Mouse (Mus musculus): ENCODE data around the gene Fbp2. TPM values are rescaled to one million over a fixed set of nuclear protein-coding genes. Genes with fewer than 3 reads are reported as not detected.
A peak's percentile ranks its signal among the peaks of the same experiment; 100 is the strongest.

Gene Fbp2
- polyA plus RNA-seq, 2 experiments, result 0.02 TPM; not detected in 1

- DNase-seq (ENCODE audit: low read depth in 3 of 3, low spot score in 3 of 3) (no peak), ATAC-seq (ENCODE audit: insufficient read depth) (no peak)
- Histone ChIP-seq H3K4me1 (replicated peaks; ENCODE audit: control insufficient read depth in 2 of 2, insufficient read depth in 2 of 2, low read length in 1 of 2) (no peaks in the 10 kb centered on the region; a peak in 1 of 4 replicates), H3K9ac (replicated peaks) (no peak overlapping the region), H3K4me2 (ENCODE audit: low read depth) (no peak overlapping the region), H3K27me3 (ENCODE audit: control insufficient read depth, insufficient read depth, low read length) (no peaks in the 10 kb centered on the region), H3K4me3 (ENCODE audit: insufficient read depth in 1 of 2, low read depth in 2 of 2, low read length in 2 of 2) (no peak overlapping the region), H3K9me3 (ENCODE audit: control insufficient read depth, low read length) (no peaks in the 10 kb centered on the region), H3K36me3 (replicated peaks; ENCODE audit: control insufficient read depth, insufficient read depth, low read depth) (no peaks in the 10 kb centered on the region), H3K27ac (no peak overlapping the region)
- 71% methylated on average over 14 of the region's 14 CpGs for WGBS (ENCODE audit: insufficient replicate concordance)
- TF ChIP-seq EP300 (IDR thresholded peaks at IDR 0.05; ENCODE audit: low read depth), result no peak
- TF ChIP-seq CTCF (IDR thresholded peaks at IDR 0.05; ENCODE audit: low read depth), result no peak
Measured at GRCm38 (mm10) chr13:62856850-62857249, 1.4 kb downstream of the Fbp2 start.

GRCm38 (mm10) chr13:62856305-62856675 lies 1.9 kb downstream of the Fbp2 start:
- ATAC-seq (ENCODE audit: insufficient read depth) (peak; percentile 75), DNase-seq (ENCODE audit: low read depth in 3 of 3, low spot score in 3 of 3) (peak; percentile 49 to 62 (median 58))
- 4% methylated on average over 5 of the region's 5 CpGs for WGBS (ENCODE audit: insufficient replicate concordance)
- no peak overlapping the region for H3K27ac ChIP-seq
- TF ChIP-seq EP300 (IDR thresholded peaks at IDR 0.05; ENCODE audit: low read depth) (no peak), CTCF (IDR thresholded peaks at IDR 0.05; ENCODE audit: low read depth) (peak; percentile 97)
- peak overlapping the region in 1 of 2 experiments; percentile 26; a peak in 1 of 4 replicates for H3K4me3 ChIP-seq (ENCODE audit: insufficient read depth in 1 of 2, low read depth in 2 of 2, low read length in 2 of 2)
- no peaks in the 10 kb centered on the region for H3K36me3 ChIP-seq (replicated peaks; ENCODE audit: control insufficient read depth, insufficient read depth, low read depth)
- H3K27me3 ChIP-seq (ENCODE audit: control insufficient read depth, insufficient read depth, low read length), result no peaks in the 10 kb centered on the region
- H3K9ac ChIP-seq (replicated peaks), result no peak overlapping the region
- no peaks in the 10 kb centered on the region; a peak in 1 of 4 replicates for H3K4me1 ChIP-seq (replicated peaks; ENCODE audit: control insufficient read depth in 2 of 2, insufficient read depth in 2 of 2, low read length in 1 of 2)
- H3K4me2 ChIP-seq (ENCODE audit: low read depth), result peak overlapping the region; percentile 54
- no peaks in the 10 kb centered on the region for H3K9me3 ChIP-seq (ENCODE audit: control insufficient read depth, low read length)

GRCm38 (mm10) chr13:62855396-62856304 lies 2.6 kb downstream of the Fbp2 start:
- 23% methylated on average over 25 of the region's 25 CpGs for WGBS (ENCODE audit: insufficient replicate concordance)
- DNase-seq (ENCODE audit: low read depth in 3 of 3, low spot score in 3 of 3), result no peak
- Histone ChIP-seq H3K4me2 (ENCODE audit: low read depth) (peak overlapping the region; percentile 54), H3K27ac (no peak overlapping the region), H3K4me1 (replicated peaks; ENCODE audit: control insufficient read depth in 2 of 2, insufficient read depth in 2 of 2, low read length in 1 of 2) (no peaks in the 10 kb centered on the region; a peak in 1 of 4 replicates), H3K4me3 (ENCODE audit: insufficient read depth in 1 of 2, low read depth in 2 of 2, low read length in 2 of 2) (peak overlapping the region in 1 of 2 experiments; percentile 26; a peak in 1 of 4 replicates), H3K27me3 (ENCODE audit: control insufficient read depth, insufficient read depth, low read length) (no peaks in the 10 kb centered on the region), H3K36me3 (replicated peaks; ENCODE audit: control insufficient read depth, insufficient read depth, low read depth) (no peaks in the 10 kb centered on the region), H3K9ac (replicated peaks) (no peak overlapping the region), H3K9me3 (ENCODE audit: control insufficient read depth, low read length) (no peaks in the 10 kb centered on the region)
- TF ChIP-seq CTCF (IDR thresholded peaks at IDR 0.05; ENCODE audit: low read depth) (no peak), EP300 (IDR thresholded peaks at IDR 0.05; ENCODE audit: low read depth) (no peak)
- no peak for ATAC-seq (ENCODE audit: insufficient read depth)

- no peak overlapping the region for H3K4me2 ChIP-seq (ENCODE audit: low read depth)
- no peak overlapping the region for H3K4me3 ChIP-seq (ENCODE audit: insufficient read depth in 1 of 2, low read depth in 2 of 2, low read length in 2 of 2)
- TF ChIP-seq CTCF (IDR thresholded peaks at IDR 0.05; ENCODE audit: low read depth) (peak; percentile 95), EP300 (IDR thresholded peaks at IDR 0.05; ENCODE audit: low read depth) (no peak)
- no peaks in the 10 kb centered on the region for H3K27me3 ChIP-seq (ENCODE audit: control insufficient read depth, insufficient read depth, low read length)
- 8% methylated on average over 15 of the region's 15 CpGs for WGBS (ENCODE audit: insufficient replicate concordance)
- no peaks in the 10 kb centered on the region for H3K36me3 ChIP-seq (replicated peaks; ENCODE audit: control insufficient read depth, insufficient read depth, low read depth)
- no peaks in the 10 kb centered on the region; a peak in 1 of 4 replicates for H3K4me1 ChIP-seq (replicated peaks; ENCODE audit: control insufficient read depth in 2 of 2, insufficient read depth in 2 of 2, low read length in 1 of 2)
- H3K9me3 ChIP-seq (ENCODE audit: control insufficient read depth, low read length), result no peaks in the 10 kb centered on the region
- no peak overlapping the region for H3K9ac ChIP-seq (replicated peaks)
- no peak overlapping the region for H3K27ac ChIP-seq
- no peak for ATAC-seq (ENCODE audit: insufficient read depth)
- peak in 2 of 3 experiments; percentile 17 to 20 for DNase-seq (ENCODE audit: low read depth in 3 of 3, low spot score in 3 of 3)
Measured at GRCm38 (mm10) chr13:62854666-62855065, 3.6 kb downstream of the Fbp2 start.

- no peaks in the 10 kb centered on the region for H3K27me3 ChIP-seq (ENCODE audit: control insufficient read depth, insufficient read depth, low read length)
- ATAC-seq (ENCODE audit: insufficient read depth), result no peak
- 42% methylated on average over 4 of the region's 4 CpGs for WGBS (ENCODE audit: insufficient replicate concordance)
Measured at GRCm38 (mm10) chr13:62833341-62833740, 24.9 kb downstream of the Fbp2 start.

More at GRCm38 (mm10) chr13:62833341-62833740, 24.9 kb downstream of the Fbp2 start:
- Histone ChIP-seq H3K4me3 (ENCODE audit: insufficient read depth in 1 of 2, low read depth in 2 of 2, low read length in 2 of 2) (no peak overlapping the region), H3K27ac (no peak overlapping the region), H3K9me3 (ENCODE audit: control insufficient read depth, low read length) (no peaks in the 10 kb centered on the region), H3K4me1 (replicated peaks; ENCODE audit: control insufficient read depth in 2 of 2, insufficient read depth in 2 of 2, low read length in 1 of 2) (no peaks in the 10 kb centered on the region), H3K9ac (replicated peaks) (no peak overlapping the region), H3K36me3 (replicated peaks; ENCODE audit: control insufficient read depth, insufficient read depth, low read depth) (no peaks in the 10 kb centered on the region), H3K4me2 (ENCODE audit: low read depth) (no peak overlapping the region)
- no peak for DNase-seq (ENCODE audit: low read depth in 3 of 3, low spot score in 3 of 3)
- TF ChIP-seq EP300 (IDR thresholded peaks at IDR 0.05; ENCODE audit: low read depth) (no peak), CTCF (IDR thresholded peaks at IDR 0.05; ENCODE audit: low read depth) (no peak)
